Mouse (Mus musculus) heart, adult 9 months (tissue): ENCODE measurements around the gene Psmd13.
"Not testable (repeated sequence)": the region's sequence is repeated elsewhere in the genome, so short reads cannot be mapped to it uniquely, and the experiment has no call there.

Source experiments
- DNase-seq, 2 experiments: peaks; one replicate each; pipeline ENCODE4 v3.0.0; 2022; ENCODE audit warnings: low spot score in 2 of 2

The Psmd13 gene

GRCm38 (mm10) chr7:140856785-140857549, 24.8 kb upstream of the Psmd13 start, which contains the start of gene Ric8a:
Gene Ric8a, plus strand, starts transcription at chr7:140856957.
- DNase-seq, result peak; percentile 93 to 94

- no peak for DNase-seq
Observed at GRCm38 (mm10) chr7:140857550-140858505, 23.9 kb upstream of the Psmd13 start, which contains the start of gene Bet1l. Gene Bet1l, minus strand, starts transcription at chr7:140857577.

GRCm38 (mm10) chr7:140858746-140859145, 23.0 kb upstream of the Psmd13 start:
- no peak for DNase-seq

- no peak for DNase-seq
Observed at GRCm38 (mm10) chr7:140859997-140860396, 21.8 kb upstream of the Psmd13 start.

GRCm38 (mm10) chr7:140860728-140861127, 21.0 kb upstream of the Psmd13 start:
- no peak for DNase-seq

- DNase-seq, result no peak
Observed at GRCm38 (mm10) chr7:140864761-140865160, 17.0 kb upstream of the Psmd13 start.

- no peak for DNase-seq
Observed at GRCm38 (mm10) chr7:140874224-140874623, 7.5 kb upstream of the Psmd13 start.

GRCm38 (mm10) chr7:140877364-140877763, 4.4 kb upstream of the Psmd13 start:
- DNase-seq, result no peak

GRCm38 (mm10) chr7:140879355-140879754, 2.4 kb upstream of the Psmd13 start:
- DNase-seq, result no peak

GRCm38 (mm10) chr7:140880419-140880818, 1.3 kb upstream of the Psmd13 start:
- no peak for DNase-seq

GRCm38 (mm10) chr7:140880865-140881515, 778 bp upstream of the Psmd13 start:
- no peak for DNase-seq

- DNase-seq, result no peak
Observed at GRCm38 (mm10) chr7:140882469-140882803, 668 bp downstream of the Psmd13 start.

- not testable (repeated sequence) for DNase-seq
Observed at GRCm38 (mm10) chr7:140890636-140891035, 8.9 kb downstream of the Psmd13 start.

GRCm38 (mm10) chr7:140894031-140894430, 12.3 kb downstream of the Psmd13 start:
- DNase-seq, result no peak

- DNase-seq, result no peak
Observed at GRCm38 (mm10) chr7:140894611-140895010, 12.8 kb downstream of the Psmd13 start.

- no peak for DNase-seq
Observed at GRCm38 (mm10) chr7:140897863-140898262, 16.1 kb downstream of the Psmd13 start.

- DNase-seq, result no peak
Observed at GRCm38 (mm10) chr7:140899121-140899520, 17.4 kb downstream of the Psmd13 start.

- peak; percentile 59 to 73 for DNase-seq
Observed at GRCm38 (mm10) chr7:140900220-140900619, 18.5 kb downstream of the Psmd13 start, which contains the start of gene Cox8b. Gene Cox8b, minus strand, starts transcription at chr7:140900446.

GRCm38 (mm10) chr7:140902036-140902875, 20.5 kb downstream of the Psmd13 start:
- DNase-seq, result peak in 1 of 2 experiments; percentile 21

- DNase-seq, result peak; percentile 48 to 66
Observed at GRCm38 (mm10) chr7:140903212-140903611, 21.4 kb downstream of the Psmd13 start.

- no peak for DNase-seq
Observed at GRCm38 (mm10) chr7:140905642-140906081, 23.9 kb downstream of the Psmd13 start.
